Mouse (Mus musculus) brain, embryonic 14.5 days (tissue): ENCODE results near the gene Kif5c.

Experiments used
- CTCF ChIP-seq: fragments of 200-500 bp; IDR thresholded peaks from 2 replicates; pipeline ENCODE4 v1.5.1; 2012; ENCODE audit warnings: inconsistent platforms, mild to moderate bottlenecking, moderate library complexity, borderline replicate concordance; ENCODE audit not compliant: insufficient read depth, insufficient read length; ENCODE audit errors: extremely low read depth
- POLR2A ChIP-seq: fragments of 200-500 bp; IDR thresholded peaks from 2 replicates; pipeline ENCODE4 v1.6.1; 2012; ENCODE audit warnings: mild to moderate bottlenecking, inconsistent platforms, borderline replicate concordance; ENCODE audit not compliant: poor library complexity, insufficient read depth, insufficient read length, severe bottlenecking; ENCODE audit errors: extremely low read depth

DNA sequence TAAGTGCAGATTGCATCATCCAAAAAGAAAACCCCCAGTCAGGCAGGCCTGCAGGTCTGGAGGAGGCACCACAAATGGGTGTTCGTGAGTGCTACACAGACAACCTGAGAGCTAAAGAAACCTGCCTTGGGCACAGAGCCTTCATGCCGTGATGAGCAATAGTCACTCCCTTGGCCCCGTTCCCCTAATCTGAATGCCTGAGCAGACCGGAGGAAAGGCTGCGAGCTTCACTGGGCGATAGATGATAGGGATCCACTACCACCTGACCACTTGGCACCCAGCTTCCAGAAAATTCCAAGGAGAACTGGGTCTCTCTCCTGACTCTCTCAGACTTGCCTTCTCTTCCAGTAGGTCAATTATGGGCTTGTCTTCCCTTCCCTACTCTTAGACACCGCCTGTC is 24.2 kb upstream of the Kif5c start:
- TF ChIP-seq CTCF: no peak
- no peak for TF ChIP-seq POLR2A
